Mouse (Mus musculus): Measurements from ENCODE around the gene 1110008L16Rik.

GRCm38 (mm10) chr12:55385931-55386330, 86.6 kb downstream of the 1110008L16Rik start:
- TF ChIP-seq POLR2A (IDR thresholded peaks at IDR 0.05; ENCODE audit: borderline replicate concordance, extremely low read depth, insufficient read depth, insufficient read length, poor library complexity, severe bottlenecking): no peak
- no peak for TF ChIP-seq CTCF (IDR thresholded peaks at IDR 0.05; ENCODE audit: borderline replicate concordance, extremely low read depth, insufficient read depth, insufficient read length)

Data from brain, embryonic 14.5 days (tissue).